Mouse (Mus musculus) gastrocnemius, postnatal 36 days (tissue): ENCODE measurements around the gene Arhgap23. TPM values are rescaled to one million over a fixed set of nuclear protein-coding genes. Genes with fewer than 3 reads are reported as not detected.
A peak's percentile ranks its signal among the peaks of the same experiment; 100 is the strongest.

Source experiments
- DNase-seq, 2 experiments: peaks; one replicate each; pipeline ENCODE4 v3.0.0; 2022
- intact Hi-C: fragments of 180-260 bp; cut with DNase I; formaldehyde crosslinking; loops from one replicate; pipeline ENCODE4 v1.15.1; 2025
- total RNA-seq, 2 experiments: library from RNA; stranded (reverse); gene quantifications; 2 replicates each; pipeline ENCODE4 v1.2.3; 2021

The Arhgap23 gene
- total RNA-seq, 2 experiments from 2014 or later: 5.4 to 6.6 TPM

DNA sequence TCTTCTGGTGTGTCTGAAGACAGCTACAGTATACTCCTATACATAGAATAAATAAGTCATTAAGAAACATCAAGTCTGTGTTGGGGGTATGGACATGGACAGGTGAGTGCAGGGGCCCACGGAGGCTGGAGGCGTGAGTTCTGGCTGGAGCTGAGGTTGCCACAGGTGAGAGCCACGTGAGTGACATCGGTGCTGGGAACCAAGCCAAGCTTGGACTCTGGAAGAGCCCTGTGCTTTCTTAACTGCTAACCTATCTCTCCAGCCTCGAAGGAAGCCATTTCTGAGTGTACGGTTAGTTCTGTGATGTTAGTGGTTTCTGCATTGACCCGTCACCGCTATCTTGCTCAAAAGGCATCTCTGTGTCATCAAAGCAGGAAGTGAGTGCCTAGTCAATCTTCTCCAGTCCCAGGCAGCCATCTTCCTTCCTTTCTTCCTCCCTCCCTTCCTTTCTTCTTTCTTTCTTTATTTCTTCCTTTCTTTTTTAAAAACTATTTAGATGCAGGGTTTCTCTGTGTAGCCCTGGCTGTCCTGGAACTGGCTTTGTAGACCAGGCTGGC, 17.7 kb downstream of the Arhgap23 start:
- intact Hi-C loops: loop anchor here (1.0 to 2.0 kb wide), 2 partner anchors 26 to 35 kb away; no protein-coding TSS in a partner anchor
- DNase-seq: no peak

DNA sequence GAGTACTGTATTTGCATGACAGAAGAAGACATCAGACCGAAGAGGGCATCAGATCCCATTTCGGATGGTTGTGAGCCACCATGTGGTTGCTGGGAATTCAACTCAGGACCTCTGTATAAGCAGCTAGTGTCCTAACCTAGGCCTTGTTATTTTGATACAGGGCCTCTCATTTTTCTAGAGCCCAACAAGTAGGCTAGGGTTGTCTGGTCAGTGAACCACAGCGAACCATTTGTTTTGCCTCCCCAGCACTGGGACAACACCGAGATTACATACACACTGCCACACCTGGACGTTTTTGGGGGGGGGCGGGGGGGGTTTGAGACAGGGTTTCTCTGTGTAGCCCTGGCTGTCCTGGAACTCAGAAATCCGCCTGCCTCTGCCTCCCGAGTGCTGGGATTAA, 18.8 kb downstream of the Arhgap23 start:
- no peak for DNase-seq
- intact Hi-C loops: no loop called here

DNA sequence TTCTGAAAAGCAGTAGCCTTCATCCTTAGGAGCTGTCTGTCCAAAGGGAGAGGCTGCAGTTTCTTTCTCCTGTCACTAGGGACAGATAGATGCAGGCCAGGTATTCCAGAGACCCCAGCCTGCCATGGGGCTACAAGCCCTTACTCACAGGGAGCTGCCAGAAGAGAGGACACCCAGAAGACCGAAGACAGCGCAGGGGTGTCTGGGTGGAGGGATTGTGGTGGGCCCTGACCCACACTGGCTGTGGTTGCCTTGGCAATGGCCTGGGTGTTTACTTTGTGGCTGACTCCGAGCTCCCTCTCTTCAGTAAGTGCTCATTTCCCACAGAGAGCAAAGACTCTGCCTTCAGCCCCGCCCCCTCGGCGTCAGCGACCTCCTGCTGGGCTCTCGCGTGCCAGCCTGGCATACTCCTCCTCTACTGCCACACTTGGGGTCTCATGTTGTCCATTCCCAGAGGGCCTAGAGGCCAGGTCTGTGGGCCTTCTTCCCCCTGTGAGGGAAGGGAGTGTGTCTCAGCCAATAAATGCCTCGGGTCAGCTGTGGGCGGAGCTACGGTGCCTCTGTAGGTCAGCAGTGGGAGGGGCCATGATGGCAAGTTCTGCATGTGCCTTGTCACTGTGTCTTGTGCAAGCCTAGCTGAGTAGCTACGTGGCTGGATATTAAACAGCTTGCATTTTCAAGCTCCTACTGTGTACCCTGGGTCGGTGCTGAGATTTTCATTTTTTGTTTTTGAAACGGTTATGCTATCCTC, 19.5 kb downstream of the Arhgap23 start:
- peak; percentile 78 to 79 for DNase-seq
- intact Hi-C loops: no loop called here

DNA sequence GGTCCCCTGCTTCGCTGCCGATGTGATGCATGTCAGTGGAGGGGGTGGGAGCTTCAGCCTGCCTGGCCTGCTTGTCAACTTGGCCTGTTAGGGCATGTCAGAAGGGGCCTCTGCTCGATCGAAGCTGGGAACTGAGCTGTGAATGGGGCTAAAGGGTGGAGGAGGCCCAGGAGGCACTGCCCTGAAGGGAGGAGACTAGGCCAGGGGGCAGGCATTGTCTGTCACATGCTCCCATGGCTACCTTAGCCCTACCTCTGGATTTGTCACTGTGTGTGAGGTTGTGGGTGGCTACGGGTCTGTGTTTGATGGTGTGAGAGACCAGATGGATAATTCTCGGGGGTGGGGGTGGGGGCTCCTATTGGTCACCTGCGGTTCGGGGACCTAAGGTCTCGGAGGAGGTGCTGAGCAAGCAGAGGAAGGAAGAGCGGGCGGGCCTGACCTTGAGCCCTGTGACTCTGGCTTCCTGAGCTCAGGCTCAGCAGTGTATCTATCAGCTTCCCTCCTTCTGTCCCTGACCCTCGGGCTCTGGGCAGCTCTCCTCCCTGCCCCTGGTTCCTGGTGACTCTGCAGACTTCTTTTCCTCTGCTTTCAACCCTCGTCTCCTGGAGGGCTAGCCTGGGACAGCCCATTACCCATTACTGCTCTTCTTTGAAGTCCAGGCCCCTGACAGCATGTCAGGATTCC, 20.6 kb downstream of the Arhgap23 start:
- DNase-seq: no peak
- intact Hi-C loops: no loop called here

DNA sequence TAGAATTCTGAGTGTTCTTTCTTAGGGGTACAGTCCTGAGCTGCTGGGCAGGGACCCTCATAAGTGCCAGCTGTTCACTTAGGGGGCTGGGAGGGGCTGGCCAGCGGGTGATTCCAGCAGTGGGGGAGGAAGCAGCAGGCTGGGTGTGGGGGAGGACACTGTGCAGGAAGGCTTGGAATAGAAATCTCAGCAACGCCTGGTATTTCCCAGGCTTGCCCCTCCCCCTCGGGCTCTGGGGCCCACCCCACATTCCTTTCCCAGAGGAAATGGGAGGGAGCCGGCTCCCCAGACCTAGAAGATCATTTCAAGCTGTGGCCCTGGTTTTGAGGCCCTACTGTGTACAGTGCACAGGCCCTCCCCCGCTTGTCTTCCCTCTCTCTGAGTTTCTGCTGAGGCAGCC, 22.4 kb downstream of the Arhgap23 start:
- intact Hi-C loops: no loop called here

DNA sequence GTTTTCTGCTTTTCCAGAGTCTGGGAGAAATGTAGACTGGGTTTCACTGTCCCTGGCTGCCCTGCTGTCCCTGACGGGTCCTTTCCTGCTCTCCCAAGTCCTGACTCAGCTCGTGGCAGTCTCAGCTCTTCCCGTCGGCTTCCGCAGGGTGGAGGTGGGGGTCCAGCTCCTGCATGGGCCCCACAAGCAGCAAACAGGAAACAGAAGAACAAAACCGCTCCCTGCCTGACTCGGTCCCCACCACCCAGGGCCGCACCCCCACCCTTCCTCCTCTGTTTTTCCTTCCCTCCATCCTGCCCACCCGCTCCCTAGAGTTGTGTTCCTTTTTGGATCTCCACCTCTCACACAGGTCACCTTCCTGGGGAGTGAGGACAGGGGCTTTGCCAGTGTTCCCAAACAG, 23.5 kb downstream of the Arhgap23 start:
- intact Hi-C loops: no loop called here
- no peak for DNase-seq

More for the DNA sequence above, 22.4 kb downstream of the Arhgap23 start:
- peak; percentile 42 to 65 for DNase-seq

DNA sequence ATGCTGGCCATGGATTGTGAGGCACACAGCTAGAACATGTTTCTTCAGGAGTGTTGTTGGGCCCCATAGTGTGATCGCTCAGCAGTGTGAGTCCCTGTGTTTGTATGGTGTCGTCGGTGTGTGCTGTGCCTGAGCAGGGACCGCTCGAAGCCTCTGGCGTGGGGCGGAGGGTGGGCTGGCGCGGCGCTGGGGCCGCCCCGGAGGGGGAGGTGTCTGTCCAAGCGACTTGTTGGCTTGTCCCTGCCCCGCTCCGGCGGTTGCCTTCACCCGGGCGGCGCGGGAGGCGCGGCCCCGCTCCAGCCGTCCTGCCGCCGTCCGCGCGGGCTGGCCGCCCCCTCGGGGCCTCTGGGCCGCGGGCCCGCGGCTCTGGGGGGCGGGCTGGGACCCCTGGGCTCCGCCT, 24.6 kb downstream of the Arhgap23 start:
- DNase-seq: peak; percentile 63 to 74
- intact Hi-C loops: no loop called here

DNA sequence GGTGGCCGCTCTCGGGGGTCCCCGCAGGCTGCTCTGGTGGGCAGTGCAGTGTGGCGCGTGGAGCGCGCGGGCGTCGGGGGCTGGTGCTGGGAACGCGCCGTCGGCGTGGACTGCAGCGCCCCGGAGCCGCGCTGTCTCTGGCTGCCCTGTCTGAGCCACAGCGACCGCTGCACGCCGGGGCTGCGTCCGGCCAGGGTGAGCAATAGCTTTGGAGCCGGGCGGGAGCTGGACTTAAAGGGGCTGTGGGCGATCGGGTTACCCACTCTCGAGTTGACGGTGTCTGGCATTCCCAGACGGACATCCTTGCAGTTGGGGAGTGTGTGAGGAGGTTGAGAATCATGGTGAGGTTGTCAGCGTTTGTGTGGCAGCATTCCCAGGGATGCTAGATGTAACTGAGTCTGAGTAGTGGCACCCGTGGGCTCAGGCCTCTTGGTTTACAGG, 25.1 kb downstream of the Arhgap23 start:
- DNase-seq: no peak
- intact Hi-C loops: no loop called here

DNA sequence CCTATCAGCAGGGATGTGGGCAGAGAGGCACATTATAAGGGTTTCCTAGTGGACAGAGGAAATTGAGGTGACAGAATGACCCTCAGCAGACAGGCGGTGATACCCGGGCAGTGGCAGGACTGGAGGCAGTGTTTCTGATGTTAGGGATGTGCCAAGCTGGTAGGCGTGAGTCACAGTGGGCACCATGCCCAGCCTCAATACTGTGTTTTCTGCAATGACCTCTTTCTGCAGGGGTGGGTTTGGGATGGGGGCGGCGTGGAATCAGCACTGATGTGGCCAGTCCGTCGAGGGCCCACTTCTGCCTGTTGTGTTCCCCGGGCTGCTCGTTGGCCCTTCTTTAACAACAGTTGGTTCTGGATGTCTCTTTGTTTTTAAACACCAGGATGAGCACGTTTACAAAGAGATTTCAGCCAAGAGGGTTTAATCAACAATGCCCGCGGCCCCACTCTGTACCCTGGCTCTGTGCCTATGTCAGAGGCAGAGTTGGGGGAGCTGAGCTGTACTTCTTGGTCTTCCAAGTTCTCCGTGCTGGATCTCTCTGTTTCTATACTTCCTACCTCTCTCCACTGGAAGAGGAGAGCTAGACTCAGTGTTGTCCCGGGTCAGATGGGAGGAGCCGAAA, 25.8 kb downstream of the Arhgap23 start:
- intact Hi-C loops: no loop called here
- no peak for DNase-seq

DNA sequence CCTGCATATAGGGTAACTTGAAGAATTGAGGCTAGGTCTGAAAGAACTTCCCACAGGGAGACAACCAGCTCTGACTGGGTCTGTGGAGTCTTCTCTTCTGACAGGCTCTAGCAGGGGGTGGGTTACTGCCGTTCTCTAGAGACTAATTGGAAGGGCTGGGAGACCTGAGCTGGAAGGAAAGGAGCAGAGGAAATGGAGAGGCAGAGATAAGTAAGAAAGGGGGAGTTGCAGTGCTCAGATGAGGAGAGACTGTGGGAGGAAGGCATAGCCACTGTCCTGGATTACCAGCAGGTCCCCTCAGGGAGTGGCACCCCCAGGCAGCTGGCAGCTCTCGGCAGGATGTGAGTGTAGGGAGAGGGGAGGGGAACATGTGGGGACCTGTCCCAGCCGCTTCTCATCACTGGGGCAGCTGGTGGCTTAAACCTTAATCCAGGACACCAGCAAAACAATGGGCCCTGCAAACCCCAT, 26.4 kb downstream of the Arhgap23 start:
- intact Hi-C loops: no loop called here

DNA sequence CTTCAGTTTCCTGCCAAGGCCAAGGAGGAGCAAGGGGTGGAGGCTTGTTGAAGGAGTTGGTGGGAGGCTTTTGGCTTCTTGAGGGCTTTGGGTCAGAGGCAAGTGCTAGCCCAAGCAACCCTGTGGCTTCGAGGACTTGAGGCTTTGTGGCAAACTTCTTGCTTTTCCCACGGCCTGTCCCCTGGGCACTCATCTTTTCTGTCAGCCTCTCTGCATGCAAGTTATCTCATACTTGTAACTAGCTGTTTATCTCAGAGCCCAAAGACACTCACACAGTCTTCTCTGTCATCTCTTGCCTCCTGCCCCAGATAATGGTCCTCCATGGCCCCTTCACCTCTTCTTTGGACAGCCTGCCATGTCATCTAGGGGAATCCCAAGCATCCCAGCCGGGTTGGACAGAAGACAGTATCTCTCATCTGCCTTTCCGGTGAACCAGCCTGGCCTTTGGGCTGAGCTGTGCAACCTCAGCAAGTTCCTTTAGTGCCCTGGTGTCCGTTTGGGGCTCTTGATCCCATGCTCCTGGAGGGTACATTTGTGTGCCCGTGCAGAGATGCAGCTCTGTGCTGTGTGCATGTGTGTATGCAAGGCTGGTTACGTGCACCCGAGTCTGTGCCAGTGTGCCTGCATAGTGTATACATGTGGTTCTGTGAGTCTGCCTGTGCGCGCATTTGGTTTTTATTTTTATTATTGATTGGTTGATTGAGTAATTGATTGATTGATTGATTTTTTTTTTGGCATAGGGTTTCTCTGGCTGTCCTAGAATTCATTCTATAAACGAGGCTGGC, 27.8 kb downstream of the Arhgap23 start:
- DNase-seq: no peak
- intact Hi-C loops: no loop called here

More for the DNA sequence above, 26.4 kb downstream of the Arhgap23 start:
- DNase-seq: no peak

DNA sequence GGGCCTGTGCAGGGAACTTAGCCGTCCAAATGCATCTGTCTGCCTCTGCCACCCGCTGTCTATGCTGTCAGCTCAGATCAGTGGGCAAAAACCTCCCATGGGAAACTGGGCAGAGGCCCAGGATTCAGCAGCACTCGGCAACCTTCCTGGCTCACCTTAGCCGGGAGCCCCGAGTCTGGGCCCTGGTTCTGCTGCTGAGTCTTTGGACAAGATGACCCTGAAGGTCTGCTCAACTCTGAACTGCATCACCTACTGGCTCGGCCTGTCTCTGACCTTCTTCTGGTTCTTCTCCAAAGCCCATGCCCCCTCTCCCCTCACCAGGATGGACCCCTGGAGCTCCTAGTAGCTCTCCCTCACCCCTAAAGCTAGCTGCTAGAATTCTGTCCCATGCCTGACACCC, 30.3 kb downstream of the Arhgap23 start:
- intact Hi-C loops: no loop called here
- DNase-seq: no peak

DNA sequence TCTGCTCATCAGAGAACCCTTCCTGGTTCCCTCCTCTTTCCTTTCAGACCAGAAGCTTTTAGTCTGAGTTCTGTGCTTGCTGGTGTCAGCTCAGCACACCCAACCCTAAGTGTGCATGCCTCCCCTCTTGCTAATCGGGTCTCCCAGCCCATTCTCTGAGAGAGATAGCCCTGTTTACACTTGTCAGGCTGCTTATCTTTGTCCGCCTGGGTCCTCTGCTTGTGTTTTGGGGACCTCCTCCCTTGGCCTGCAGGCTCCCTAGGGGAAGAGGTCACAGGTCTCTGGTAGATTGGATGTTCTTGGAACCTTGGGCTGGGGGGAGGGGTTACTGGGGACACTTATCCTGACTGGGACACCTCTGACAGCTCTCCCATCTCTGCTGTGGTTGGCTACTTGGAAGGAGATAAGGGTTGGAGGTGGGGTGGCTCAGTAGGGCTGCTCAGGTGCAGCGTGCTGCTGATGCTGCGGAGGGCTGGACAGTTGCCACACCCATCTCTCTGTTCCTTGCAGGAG, 30.7 kb downstream of the Arhgap23 start:
- intact Hi-C loops: no loop called here
- no peak for DNase-seq

DNA sequence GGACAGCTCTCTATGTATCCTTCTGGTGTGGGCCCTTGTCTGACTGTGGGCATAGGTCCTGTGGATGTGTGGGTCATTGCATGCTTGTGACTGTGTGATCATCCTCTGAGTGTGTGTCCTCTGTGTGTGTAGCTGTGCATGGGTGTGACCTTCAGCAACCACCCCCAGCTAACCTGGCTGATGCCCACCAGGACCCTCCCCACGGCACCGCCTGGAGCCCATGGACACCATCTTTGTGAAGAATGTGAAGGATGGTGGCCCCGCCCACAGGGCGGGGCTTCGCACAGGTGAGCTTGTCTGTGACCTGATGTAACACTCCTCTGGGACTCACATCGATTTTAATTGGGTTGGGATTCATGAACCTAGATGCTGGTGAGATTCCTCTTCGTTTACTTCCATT, 32.6 kb downstream of the Arhgap23 start:
- DNase-seq: no peak
- intact Hi-C loops: no loop called here

DNA sequence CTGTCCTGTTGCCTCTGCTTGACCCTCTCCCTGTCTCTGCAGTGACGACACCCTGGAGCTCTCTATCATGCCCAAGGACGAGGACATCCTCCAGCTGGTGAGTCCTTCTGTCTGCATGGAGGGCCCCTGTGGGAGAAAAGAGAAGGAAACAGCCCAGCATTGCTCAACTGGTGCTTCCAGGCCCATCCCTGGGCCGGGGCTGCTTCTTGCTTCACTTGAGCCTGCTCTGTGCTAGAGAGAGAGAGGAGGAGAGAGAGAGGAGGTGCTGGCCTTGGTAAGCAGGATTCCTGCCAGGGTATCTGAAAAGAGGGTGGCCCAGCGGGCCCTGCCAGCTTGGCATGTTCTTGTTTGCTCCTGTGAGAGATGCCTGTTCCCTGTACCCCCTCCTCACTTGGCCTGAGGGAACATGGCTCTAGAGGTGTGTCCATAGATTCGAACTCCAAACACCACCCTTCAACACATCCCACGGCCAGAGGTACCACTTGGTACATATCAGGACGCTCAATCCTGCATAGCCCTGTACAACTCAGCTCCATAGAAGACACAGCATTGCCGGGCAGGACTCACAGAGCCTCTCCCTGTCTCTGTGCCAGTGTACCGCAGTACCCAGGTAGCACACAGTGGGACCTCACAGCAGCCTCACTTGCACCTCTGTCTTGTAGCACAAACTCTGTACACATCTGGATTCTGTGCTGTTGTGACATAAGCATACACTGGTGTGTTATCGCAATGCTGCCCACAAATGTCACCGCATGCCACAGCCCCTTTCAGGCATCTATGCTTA, 33.5 kb downstream of the Arhgap23 start:
- no peak for DNase-seq

DNA sequence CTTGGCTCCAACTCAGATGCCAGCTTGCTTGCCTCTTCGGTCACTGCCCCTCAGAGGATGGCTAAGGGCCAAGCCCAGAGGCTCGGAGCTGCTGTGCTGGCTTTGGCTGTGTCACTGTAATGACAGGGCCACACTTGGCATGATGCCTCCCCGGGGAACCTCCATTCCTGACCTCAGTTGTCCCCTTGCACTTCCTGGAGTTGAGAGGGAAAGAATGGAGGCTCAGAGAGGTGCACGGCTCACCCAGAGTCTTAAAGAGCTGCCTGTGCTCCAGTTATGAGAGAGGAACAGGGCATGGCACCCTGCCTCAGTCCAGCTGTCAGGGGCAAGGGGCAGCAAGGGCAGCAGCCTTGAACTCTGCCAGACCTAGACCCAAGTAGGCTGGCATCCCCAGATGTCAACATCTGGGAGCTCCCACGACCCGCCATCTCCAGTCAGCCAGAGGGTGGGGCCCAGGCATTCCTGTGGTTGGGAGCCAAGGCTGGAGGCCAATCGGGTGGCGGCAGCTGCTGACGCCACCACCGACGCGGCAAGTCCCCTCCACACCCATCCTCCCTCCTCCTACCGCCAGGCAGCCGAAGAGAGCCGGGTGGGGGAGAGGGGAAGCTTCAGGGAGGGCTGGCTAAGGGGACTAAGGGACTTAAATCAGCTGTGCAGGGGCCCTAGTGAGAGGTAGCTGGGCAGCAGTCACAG, 34.4 kb downstream of the Arhgap23 start:
- intact Hi-C loops: no loop called here
- peak; percentile 69 to 81 for DNase-seq

More for the DNA sequence above, 33.5 kb downstream of the Arhgap23 start:
- intact Hi-C loops: no loop called here

DNA sequence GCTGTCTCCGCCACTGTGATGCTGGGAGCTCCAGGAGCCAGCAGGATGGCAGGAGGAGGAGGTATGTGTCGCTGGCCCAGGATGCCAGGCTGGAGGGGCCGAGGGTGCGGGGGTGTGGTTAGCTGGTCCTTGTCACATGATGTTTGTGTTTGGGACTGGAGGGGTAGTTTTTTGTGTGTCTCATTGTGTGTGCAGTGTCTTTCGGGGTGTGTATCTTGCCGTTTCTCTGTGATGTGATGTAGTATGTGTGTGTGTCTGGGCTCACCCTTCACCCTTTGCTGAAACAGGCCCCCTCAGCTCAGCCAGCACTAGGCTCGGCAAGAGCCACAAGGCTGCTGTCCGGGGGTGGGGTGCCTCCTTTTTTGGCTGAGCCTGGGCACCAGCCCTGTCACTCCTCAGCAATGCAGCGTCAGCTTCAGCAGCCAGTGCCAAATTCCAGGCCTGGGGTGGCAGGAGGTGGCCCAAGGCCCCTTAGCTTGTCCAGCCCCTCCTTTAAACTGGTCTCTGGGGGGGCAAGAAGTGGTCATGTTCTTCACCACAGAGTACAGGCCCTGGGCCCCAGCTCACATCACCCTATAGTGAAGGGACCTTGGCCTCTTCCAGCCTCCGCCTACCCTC, 35.1 kb downstream of the Arhgap23 start:
- DNase-seq: no peak

DNA sequence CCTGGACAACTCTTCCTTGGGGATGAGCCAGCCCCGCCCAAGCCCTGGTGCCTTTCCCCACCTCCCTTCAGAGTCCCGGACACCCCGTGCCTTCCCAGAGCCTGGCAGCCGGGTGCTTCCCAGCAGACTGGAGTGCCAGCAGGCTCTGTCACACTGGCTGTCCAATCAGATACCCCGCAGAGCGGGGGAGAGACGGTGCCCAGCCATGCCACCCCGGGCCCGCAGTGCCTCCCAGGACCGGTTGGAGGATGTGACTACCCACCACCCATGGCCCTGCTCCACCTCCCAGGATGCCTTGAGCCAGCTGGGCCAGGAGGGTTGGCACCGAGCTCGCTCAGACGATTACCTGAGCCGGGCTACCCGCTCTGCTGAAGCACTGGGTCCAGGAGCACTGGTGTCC, 36.3 kb downstream of the Arhgap23 start:
- intact Hi-C loops: no loop called here
- DNase-seq: no peak

More for the DNA sequence above, 35.1 kb downstream of the Arhgap23 start:
- intact Hi-C loops: no loop called here
